Mouse (Mus musculus): Measurements from ENCODE around the gene Stx6.

GRCm38 (mm10) chr1:155124397-155124796 is 34.1 kb upstream of the Stx6 start:
- TF ChIP-seq CTCF (IDR thresholded peaks at IDR 0.05; ENCODE audit: low read depth) (no peak), EP300 (IDR thresholded peaks at IDR 0.05; ENCODE audit: low read depth) (no peak)

Data from heart, postnatal 0 days (tissue).